Mouse (Mus musculus): Measurements from ENCODE around the gene Mlf2. TPM values are rescaled to one million over a fixed set of nuclear protein-coding genes. Genes with fewer than 3 reads are reported as not detected.

Gene Mlf2
- polyA plus RNA-seq, 1 experiment: 689 TPM

GRCm38 (mm10) chr6:124911533-124912218 lies 19.5 kb upstream of the Mlf2 start, which contains the start of gene Lag3:
Lag3 (minus strand) TSS chr6:124911705.
- DNase-seq (ENCODE audit: extremely low spot score in 1 of 2, low spot score in 1 of 2): no peak

GRCm38 (mm10) chr6:124913214-124913613 lies 18.0 kb upstream of the Mlf2 start:
- no peak for DNase-seq (ENCODE audit: extremely low spot score in 1 of 2, low spot score in 1 of 2)

- no peak for DNase-seq (ENCODE audit: extremely low spot score in 1 of 2, low spot score in 1 of 2)
Measured at GRCm38 (mm10) chr6:124913721-124914285, 17.4 kb upstream of the Mlf2 start.

GRCm38 (mm10) chr6:124914511-124914910 lies 16.7 kb upstream of the Mlf2 start:
- DNase-seq (ENCODE audit: extremely low spot score in 1 of 2, low spot score in 1 of 2): no peak

- no peak for DNase-seq (ENCODE audit: extremely low spot score in 1 of 2, low spot score in 1 of 2)
Measured at GRCm38 (mm10) chr6:124915160-124915941, 15.8 kb upstream of the Mlf2 start.

- peak; percentile 71 to 79 for DNase-seq (ENCODE audit: extremely low spot score in 1 of 2, low spot score in 1 of 2)
Measured at GRCm38 (mm10) chr6:124915942-124916694, 15.1 kb upstream of the Mlf2 start.

- DNase-seq (ENCODE audit: extremely low spot score in 1 of 2, low spot score in 1 of 2): peak; percentile 59 to 92
Measured at GRCm38 (mm10) chr6:124916695-124917517, 14.3 kb upstream of the Mlf2 start.

GRCm38 (mm10) chr6:124917518-124918330 lies 13.5 kb upstream of the Mlf2 start:
- peak; percentile 87 to 94 for DNase-seq (ENCODE audit: extremely low spot score in 1 of 2, low spot score in 1 of 2)

GRCm38 (mm10) chr6:124918331-124918690 lies 12.9 kb upstream of the Mlf2 start:
- DNase-seq (ENCODE audit: extremely low spot score in 1 of 2, low spot score in 1 of 2): no peak

- peak in 1 of 2 experiments; percentile 47 for DNase-seq (ENCODE audit: extremely low spot score in 1 of 2, low spot score in 1 of 2)
Measured at GRCm38 (mm10) chr6:124918890-124919627, 12.1 kb upstream of the Mlf2 start.

GRCm38 (mm10) chr6:124919695-124920317 lies 11.4 kb upstream of the Mlf2 start, which contains the start of gene Ptms:
Ptms (minus strand) TSS chr6:124920103.
- peak; percentile 95 for DNase-seq (ENCODE audit: extremely low spot score in 1 of 2, low spot score in 1 of 2)

- no peak for DNase-seq (ENCODE audit: extremely low spot score in 1 of 2, low spot score in 1 of 2)
Measured at GRCm38 (mm10) chr6:124920318-124921085, 10.7 kb upstream of the Mlf2 start.

- no peak for DNase-seq (ENCODE audit: extremely low spot score in 1 of 2, low spot score in 1 of 2)
Measured at GRCm38 (mm10) chr6:124921539-124921938, 9.6 kb upstream of the Mlf2 start.

- no peak for DNase-seq (ENCODE audit: extremely low spot score in 1 of 2, low spot score in 1 of 2)
Measured at GRCm38 (mm10) chr6:124925173-124925793, 5.9 kb upstream of the Mlf2 start.

GRCm38 (mm10) chr6:124925941-124926340 lies 5.2 kb upstream of the Mlf2 start:
- no peak for DNase-seq (ENCODE audit: extremely low spot score in 1 of 2, low spot score in 1 of 2)

GRCm38 (mm10) chr6:124930231-124930630 lies 955 bp upstream of the Mlf2 start:
- no peak for DNase-seq (ENCODE audit: extremely low spot score in 1 of 2, low spot score in 1 of 2)
